Mouse (Mus musculus): ENCODE measurements around the gene Gm3512. TPM values are rescaled to one million over a fixed set of nuclear protein-coding genes. Genes with fewer than 3 reads are reported as not detected.
"Not testable (repeated sequence)": the region's sequence is repeated elsewhere in the genome, so short reads cannot be mapped to it uniquely, and the experiment has no call there.

Gm3512 gene
- 5.1 and 5.6 TPM in 2 replicates for polyA plus RNA-seq (2016; fragmentation: Nextera tagmentation; extraction: Ambion mirVana)

- H3K4me3 ChIP-seq; H3K4me2 ChIP-seq (replicated peaks); H3K27me3 ChIP-seq; H3K9me3 ChIP-seq; H3K36me3 ChIP-seq; H3K27ac ChIP-seq (replicated peaks); H3K4me1 ChIP-seq; ATAC-seq (ENCODE audit: low FRiP score, low read depth); H3K9ac ChIP-seq (replicated peaks): not testable (repeated sequence)
- no CpG with 5 or more reads among the region's 37 CpGs for WGBS
Measured at GRCm38 (mm10) chr14:7174483-7174971, at the start of gene Gm3512. Gene Gm3512 (minus strand): TSS chr14:7174533.

DNA sequence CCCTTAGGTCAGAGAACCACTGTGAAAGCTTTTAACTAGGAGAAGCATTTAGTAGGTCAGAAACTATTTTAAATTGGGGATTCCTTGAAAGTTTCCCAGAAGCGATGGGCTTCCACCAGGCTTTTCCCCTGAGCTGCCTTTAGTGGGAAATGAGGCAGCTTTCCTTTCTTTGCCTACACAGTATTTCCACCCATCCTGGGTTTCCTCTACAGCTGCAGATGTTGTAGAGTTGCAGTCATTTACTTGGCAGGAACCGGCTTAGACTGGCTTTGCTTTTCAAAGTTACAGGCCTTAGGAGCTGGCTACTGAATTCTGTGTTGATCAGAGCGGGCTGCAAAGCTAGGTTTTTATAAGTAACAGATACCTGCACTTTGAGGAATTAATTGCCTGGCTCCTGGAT lies 25.7 kb upstream of the Gm3512 start:
- not testable (repeated sequence) for H3K4me3 ChIP-seq; H3K4me2 ChIP-seq (replicated peaks); H3K27ac ChIP-seq (replicated peaks); H3K36me3 ChIP-seq; H3K4me1 ChIP-seq; H3K9ac ChIP-seq (replicated peaks); H3K9me3 ChIP-seq; ATAC-seq (ENCODE audit: low FRiP score, low read depth); H3K27me3 ChIP-seq
- WGBS = 95% methylated on average over 3 of the region's 3 CpGs

- WGBS = no CpG with 5 or more reads among the region's 2 CpGs
Measured at GRCm38 (mm10) chr14:7194440-7194839, 20.1 kb upstream of the Gm3512 start, which contains the start of gene Gm16434. Gene Gm16434 (minus strand): TSS chr14:7194540.

DNA sequence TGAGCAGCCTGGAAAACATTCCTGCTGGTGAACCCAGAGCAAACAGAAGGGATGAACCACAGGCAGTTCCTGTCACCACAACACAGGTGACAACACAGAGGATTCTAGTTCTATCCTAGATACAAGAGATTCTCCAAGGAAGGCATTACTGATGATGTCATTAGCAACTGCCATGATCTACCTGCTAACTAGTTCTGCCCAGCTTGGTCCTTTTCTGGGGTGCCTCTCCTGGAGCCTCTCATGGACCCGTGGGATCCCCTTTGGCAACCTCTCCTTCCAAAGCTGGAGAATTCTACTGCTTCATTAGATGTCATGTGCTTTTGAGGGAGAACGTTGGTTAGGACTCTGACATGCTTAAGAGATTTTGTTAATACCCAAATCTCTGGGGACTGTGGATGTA lies 49.0 kb downstream of the Gm3512 start, which contains the start of gene Gm6676:
Gene Gm6676 (minus strand): TSS at position 101 of the 400 bp plus-strand sequence.
- not testable (repeated sequence) for H3K9ac ChIP-seq (replicated peaks); ATAC-seq (ENCODE audit: low FRiP score, low read depth); H3K36me3 ChIP-seq; H3K27me3 ChIP-seq; H3K27ac ChIP-seq (replicated peaks); H3K4me1 ChIP-seq; H3K9me3 ChIP-seq; H3K4me2 ChIP-seq (replicated peaks); H3K4me3 ChIP-seq
- no CpG with 5 or more reads among the region's 2 CpGs for WGBS

More at GRCm38 (mm10) chr14:7194440-7194839, 20.1 kb upstream of the Gm3512 start, which contains the start of gene Gm16434:
- not testable (repeated sequence) for H3K4me3 ChIP-seq; H3K4me1 ChIP-seq; H3K27me3 ChIP-seq; H3K9me3 ChIP-seq; H3K27ac ChIP-seq (replicated peaks); H3K9ac ChIP-seq (replicated peaks); ATAC-seq (ENCODE audit: low FRiP score, low read depth); H3K36me3 ChIP-seq; H3K4me2 ChIP-seq (replicated peaks)

- not testable (repeated sequence) for H3K4me1 ChIP-seq, H3K9me3 ChIP-seq, H3K27me3 ChIP-seq, H3K36me3 ChIP-seq
- 0% methylated on average over 8 of the region's 54 CpGs for WGBS
- peak overlapping the region; percentile 80 for H3K27ac ChIP-seq (replicated peaks)
- peak; percentile 76 for ATAC-seq (ENCODE audit: low FRiP score, low read depth)
- H3K4me3 ChIP-seq = peak overlapping the region; percentile 52
- peak overlapping the region; percentile 53 for H3K4me2 ChIP-seq (replicated peaks)
- peak overlapping the region; percentile 72 for H3K9ac ChIP-seq (replicated peaks)
Measured at GRCm38 (mm10) chr14:7105124-7105802, 69.1 kb downstream of the Gm3512 start.

Other genes with a start within 250 kb of the Gm3512 start
- not detected in 2 replicates for gene Gm6356, start 200.7 kb downstream of the Gm3512 start, polyA plus RNA-seq (2016; fragmentation: Nextera tagmentation; extraction: Ambion mirVana)
- 2.0 and 2.8 TPM in 2 replicates for gene Gm10406, start 147.1 kb downstream of the Gm3512 start, polyA plus RNA-seq (2016; fragmentation: Nextera tagmentation; extraction: Ambion mirVana)
- gene Gm3685, start 129.6 kb downstream of the Gm3512 start, polyA plus RNA-seq (2016; fragmentation: Nextera tagmentation; extraction: Ambion mirVana) = not detected in 2 replicates
- 2.9 and 3.4 TPM in 2 replicates for gene Gm3696, start 73.9 kb downstream of the Gm3512 start, polyA plus RNA-seq (2016; fragmentation: Nextera tagmentation; extraction: Ambion mirVana)
- gene Gm6676, start 49.1 kb downstream of the Gm3512 start, polyA plus RNA-seq (2016; fragmentation: Nextera tagmentation; extraction: Ambion mirVana) = not detected in 2 replicates
- not detected in 2 replicates for gene Gm16434, start 20.0 kb upstream of the Gm3512 start, polyA plus RNA-seq (2016; fragmentation: Nextera tagmentation; extraction: Ambion mirVana)
- gene Gm3727, start 90.2 kb upstream of the Gm3512 start, polyA plus RNA-seq (2016; fragmentation: Nextera tagmentation; extraction: Ambion mirVana) = not detected in 2 replicates
- 2.2 and 3.3 TPM in 2 replicates for gene Gm3739, start 140.5 kb upstream of the Gm3512 start, polyA plus RNA-seq (2016; fragmentation: Nextera tagmentation; extraction: Ambion mirVana)
- gene Gm5797, start 157.9 kb upstream of the Gm3512 start, polyA plus RNA-seq (2016; fragmentation: Nextera tagmentation; extraction: Ambion mirVana) = not detected in 2 replicates
- not detected in 2 replicates for gene Gm8374, start 190.6 kb upstream of the Gm3512 start, polyA plus RNA-seq (2016; fragmentation: Nextera tagmentation; extraction: Ambion mirVana)